Mouse (Mus musculus): ENCODE results near the gene Mien1. TPM values are rescaled to one million over a fixed set of nuclear protein-coding genes. Genes with fewer than 3 reads are reported as not detected.

The Mien1 gene
- 230 TPM for polyA plus RNA-seq (2015; fragmentation: Illumina TruSeq; extraction: RNeasy Lipid Tissue Mini Kit (QIAGEN cat#74804); ENCODE audit: low read depth, low replicate concordance)

DNA sequence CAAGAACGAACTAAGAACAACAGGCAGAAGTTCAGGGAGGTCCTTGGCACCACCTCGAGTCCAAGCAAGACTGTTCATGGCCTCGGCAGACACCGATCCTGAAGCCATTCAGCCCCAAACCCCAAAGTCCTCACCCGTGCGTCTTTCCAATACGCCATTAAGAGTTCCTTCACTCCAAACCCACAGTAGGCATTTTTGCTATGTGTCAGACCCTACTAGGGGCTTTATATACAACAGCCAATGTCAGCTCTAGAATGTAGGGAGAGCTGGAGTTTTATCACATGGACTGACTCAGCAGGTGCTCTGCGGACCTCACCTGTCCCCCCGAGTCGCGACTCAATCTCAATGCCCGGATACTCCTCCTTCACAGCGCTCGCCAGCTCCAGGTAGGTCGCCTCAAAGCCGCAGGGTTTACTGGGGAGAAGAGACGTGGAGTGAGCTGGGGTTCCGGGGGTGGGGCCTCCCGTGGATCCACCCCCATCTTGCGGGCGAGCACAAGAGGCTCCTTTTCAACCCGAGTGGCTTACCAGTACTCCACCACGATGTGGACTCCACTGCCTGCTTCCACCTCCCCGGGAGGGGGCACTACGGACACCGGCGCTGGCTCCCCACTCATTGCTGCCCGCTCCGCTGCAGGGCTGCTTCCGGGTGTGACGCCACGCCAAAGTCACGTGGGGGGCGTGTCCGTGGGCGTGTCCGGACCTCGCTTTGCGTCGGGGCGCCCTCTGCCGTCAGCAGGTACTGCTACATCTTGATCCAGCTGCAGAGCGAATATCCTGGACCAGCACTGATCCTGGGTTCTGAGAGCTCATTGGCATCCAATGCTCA, at the start of gene Mien1:
Mien1 (minus strand) TSS at position 661 of the 828 bp plus-strand sequence.

DNA sequence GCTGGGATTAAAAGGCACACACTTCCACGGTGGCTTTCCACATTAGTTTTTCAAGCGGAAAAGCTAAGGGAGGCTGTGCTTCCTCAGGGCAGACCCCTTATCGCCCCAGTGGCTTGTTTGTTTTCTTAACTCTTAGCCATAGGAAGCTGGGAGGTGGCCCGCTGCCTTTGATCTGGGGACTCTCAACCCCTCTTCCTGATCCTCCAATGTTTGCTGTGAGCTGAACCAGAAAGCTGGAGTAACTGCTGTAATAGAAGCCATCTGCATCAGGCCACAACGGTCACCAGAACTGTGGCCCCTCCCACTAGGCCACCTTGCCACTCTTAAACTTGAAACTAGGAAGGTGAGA, 7.4 kb upstream of the Mien1 start, which contains the start of gene Grb7:
Grb7 (plus strand) TSS at position 182 of the 349 bp plus-strand sequence.

DNA sequence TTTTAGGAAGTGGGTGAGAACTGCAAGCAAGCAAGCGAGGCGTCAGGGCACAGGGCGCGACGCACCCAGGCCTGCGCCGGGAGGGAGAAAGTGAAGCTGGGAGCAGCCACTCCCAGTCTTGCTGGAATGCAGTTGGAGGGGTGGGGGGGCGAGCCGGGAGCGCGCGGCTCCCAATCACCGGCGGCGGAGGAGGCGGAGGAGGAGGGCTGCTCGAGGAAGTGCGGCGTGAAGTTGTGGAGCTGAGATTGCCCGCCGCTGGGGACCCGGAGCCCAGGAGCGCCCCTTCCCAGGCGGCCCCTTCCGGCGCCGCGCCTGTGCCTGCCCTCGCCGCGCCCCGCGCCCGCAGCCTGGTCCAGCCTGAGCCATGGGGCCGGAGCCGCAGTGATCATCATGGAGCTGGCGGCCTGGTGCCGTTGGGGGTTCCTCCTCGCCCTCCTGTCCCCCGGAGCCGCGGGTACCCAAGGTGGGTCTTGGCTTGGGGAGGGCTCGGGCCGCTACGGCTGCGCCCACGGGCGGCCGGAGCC, 26.5 kb downstream of the Mien1 start, which contains the start of gene Erbb2:
Erbb2 (plus strand) TSS at position 198 of the 524 bp plus-strand sequence.

DNA sequence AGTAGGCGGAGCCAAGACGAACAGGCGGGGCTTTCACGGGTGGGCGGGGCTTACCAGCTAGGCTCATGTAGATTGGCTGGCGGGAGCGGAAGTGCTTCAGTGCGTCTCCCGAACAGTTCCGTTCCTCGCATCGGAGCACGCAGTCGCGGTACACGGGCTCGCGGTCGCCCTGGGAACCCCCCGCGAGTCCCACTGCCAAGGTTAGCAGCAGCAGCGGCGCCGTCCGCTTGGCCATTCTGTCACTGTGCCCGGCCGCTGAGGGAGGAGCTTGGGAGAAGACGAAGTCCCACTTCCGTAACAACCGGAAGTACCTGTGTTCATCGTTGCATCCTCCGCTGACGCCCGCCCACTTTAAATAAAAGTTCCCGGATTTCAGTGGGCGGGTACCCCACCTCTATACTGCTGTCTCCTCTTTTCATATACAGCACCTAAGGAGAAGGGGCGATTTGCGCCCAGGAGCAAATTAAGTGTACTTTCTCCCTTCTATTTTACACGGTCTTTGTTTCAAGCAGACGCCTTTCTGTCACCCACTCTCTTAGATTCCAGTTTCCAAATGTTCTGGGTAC, 38.5 kb downstream of the Mien1 start, which contains the start of gene Pgap3:
Pgap3 (minus strand) TSS at position 330 of the 566 bp plus-strand sequence.

Other genes starting within 250 kb of the Mien1 start
- gene Med1, start 245.7 kb downstream of the Mien1 start, polyA plus RNA-seq (2015; fragmentation: Illumina TruSeq; extraction: RNeasy Lipid Tissue Mini Kit (QIAGEN cat#74804); ENCODE audit: low read depth, low replicate concordance): 21.7 TPM
- gene Cdk12, start 235.9 kb downstream of the Mien1 start, polyA plus RNA-seq (2015; fragmentation: Illumina TruSeq; extraction: RNeasy Lipid Tissue Mini Kit (QIAGEN cat#74804); ENCODE audit: low read depth, low replicate concordance): 13.0 TPM
- gene Neurod2, start 109.3 kb downstream of the Mien1 start, polyA plus RNA-seq (2015; fragmentation: Illumina TruSeq; extraction: RNeasy Lipid Tissue Mini Kit (QIAGEN cat#74804); ENCODE audit: low read depth, low replicate concordance): 29.6 TPM
- gene Ppp1r1b, start 90.6 kb downstream of the Mien1 start, polyA plus RNA-seq (2015; fragmentation: Illumina TruSeq; extraction: RNeasy Lipid Tissue Mini Kit (QIAGEN cat#74804); ENCODE audit: low read depth, low replicate concordance): 466 TPM
- gene Stard3, start 80.6 kb downstream of the Mien1 start, polyA plus RNA-seq (2015; fragmentation: Illumina TruSeq; extraction: RNeasy Lipid Tissue Mini Kit (QIAGEN cat#74804); ENCODE audit: low read depth, low replicate concordance): 44.9 TPM
- gene Tcap, start 55.2 kb downstream of the Mien1 start, polyA plus RNA-seq (2015; fragmentation: Illumina TruSeq; extraction: RNeasy Lipid Tissue Mini Kit (QIAGEN cat#74804); ENCODE audit: low read depth, low replicate concordance): 8.1 TPM
- gene Pnmt, start 52.5 kb downstream of the Mien1 start, polyA plus RNA-seq (2015; fragmentation: Illumina TruSeq; extraction: RNeasy Lipid Tissue Mini Kit (QIAGEN cat#74804); ENCODE audit: low read depth, low replicate concordance): not detected
- 9.8 TPM for gene Pgap3, start 38.5 kb downstream of the Mien1 start, polyA plus RNA-seq (2015; fragmentation: Illumina TruSeq; extraction: RNeasy Lipid Tissue Mini Kit (QIAGEN cat#74804); ENCODE audit: low read depth, low replicate concordance)
- 1.3 TPM for gene Erbb2, start 26.5 kb downstream of the Mien1 start, polyA plus RNA-seq (2015; fragmentation: Illumina TruSeq; extraction: RNeasy Lipid Tissue Mini Kit (QIAGEN cat#74804); ENCODE audit: low read depth, low replicate concordance)
- gene Grb7, start 7.4 kb upstream of the Mien1 start, polyA plus RNA-seq (2015; fragmentation: Illumina TruSeq; extraction: RNeasy Lipid Tissue Mini Kit (QIAGEN cat#74804); ENCODE audit: low read depth, low replicate concordance): 2.9 TPM
- not detected for gene Ikzf3, start 107.0 kb upstream of the Mien1 start, polyA plus RNA-seq (2015; fragmentation: Illumina TruSeq; extraction: RNeasy Lipid Tissue Mini Kit (QIAGEN cat#74804); ENCODE audit: low read depth, low replicate concordance)
- gene Zpbp2, start 112.1 kb upstream of the Mien1 start, polyA plus RNA-seq (2015; fragmentation: Illumina TruSeq; extraction: RNeasy Lipid Tissue Mini Kit (QIAGEN cat#74804); ENCODE audit: low read depth, low replicate concordance): not detected
- gene Ormdl3, start 148.4 kb upstream of the Mien1 start, polyA plus RNA-seq (2015; fragmentation: Illumina TruSeq; extraction: RNeasy Lipid Tissue Mini Kit (QIAGEN cat#74804); ENCODE audit: low read depth, low replicate concordance): 59.0 TPM
- gene Lrrc3c, start 159.3 kb upstream of the Mien1 start, polyA plus RNA-seq (2015; fragmentation: Illumina TruSeq; extraction: RNeasy Lipid Tissue Mini Kit (QIAGEN cat#74804); ENCODE audit: low read depth, low replicate concordance): not detected
- gene Gm12355, start 186.7 kb upstream of the Mien1 start, polyA plus RNA-seq (2015; fragmentation: Illumina TruSeq; extraction: RNeasy Lipid Tissue Mini Kit (QIAGEN cat#74804); ENCODE audit: low read depth, low replicate concordance): not detected
- gene Gsdma3, start 187.4 kb upstream of the Mien1 start, polyA plus RNA-seq (2015; fragmentation: Illumina TruSeq; extraction: RNeasy Lipid Tissue Mini Kit (QIAGEN cat#74804); ENCODE audit: low read depth, low replicate concordance): not detected
- gene Gsdma2, start 207.8 kb upstream of the Mien1 start, polyA plus RNA-seq (2015; fragmentation: Illumina TruSeq; extraction: RNeasy Lipid Tissue Mini Kit (QIAGEN cat#74804); ENCODE audit: low read depth, low replicate concordance): not detected
- not detected for gene Gsdma, start 225.4 kb upstream of the Mien1 start, polyA plus RNA-seq (2015; fragmentation: Illumina TruSeq; extraction: RNeasy Lipid Tissue Mini Kit (QIAGEN cat#74804); ENCODE audit: low read depth, low replicate concordance)
- 113 TPM for gene Psmd3, start 243.6 kb upstream of the Mien1 start, polyA plus RNA-seq (2015; fragmentation: Illumina TruSeq; extraction: RNeasy Lipid Tissue Mini Kit (QIAGEN cat#74804); ENCODE audit: low read depth, low replicate concordance)